Mouse (Mus musculus) liver, embryonic 11.5 days (tissue): Measurements from ENCODE around the gene Slxl1. TPM values are rescaled to one million over a fixed set of nuclear protein-coding genes. Genes with fewer than 3 reads are reported as not detected.
"Not testable (repeated sequence)": the region's sequence is repeated elsewhere in the genome, so short reads cannot be mapped to it uniquely, and the experiment has no call there.

Experiments
- ATAC-seq: fragments of 200-750 bp; cut with Nextera tagmentation; replicated peaks from 2 replicates; pipeline ENCODE4 v1.8.0; 2017; ENCODE audit warnings: moderate number of reproducible peaks, mild to moderate bottlenecking, moderate TSS enrichment, moderate library complexity; ENCODE audit not compliant: low FRiP score
- DNase-seq: peaks from one replicate; pipeline ENCODE4 v3.0.0-alpha.2; 2017; ENCODE audit warnings: low spot score
- H3K27ac ChIP-seq: fragments of 300-500 bp; sonication (generic); 2 replicates; pipeline ENCODE4 v1.5.1; 2014; ENCODE audit warnings: mild to moderate bottlenecking, low read depth, low read length, control low read depth
- H3K27me3 ChIP-seq: fragments of 300-500 bp; sonication (generic); replicated peaks from 2 replicates; pipeline ENCODE4 v1.6.1; 2014; ENCODE audit warnings: low read length, mixed read lengths; ENCODE audit not compliant: control insufficient read depth, insufficient read depth
- H3K36me3 ChIP-seq: fragments of 300-500 bp; sonication (generic); 2 replicates; pipeline ENCODE4 v1.6.1; 2014; ENCODE audit warnings: mild to moderate bottlenecking, low read length, moderate library complexity, mixed read lengths; ENCODE audit not compliant: control insufficient read depth, insufficient read depth
- H3K4me1 ChIP-seq: fragments of 300-500 bp; sonication (generic); replicated peaks from 2 replicates; pipeline ENCODE4 v1.6.1; 2014; ENCODE audit warnings: low read length, mixed read lengths; ENCODE audit not compliant: control insufficient read depth, insufficient read depth
- H3K4me2 ChIP-seq: fragments of 300-500 bp; sonication (generic); 2 replicates; pipeline ENCODE4 v1.6.1; 2014; ENCODE audit warnings: mild to moderate bottlenecking, control low read depth, moderate library complexity
- H3K4me3 ChIP-seq: fragments of 300-500 bp; sonication (generic); 2 replicates; pipeline ENCODE4 v1.5.1; 2014; ENCODE audit warnings: low read depth, low read length, control low read depth
- H3K9ac ChIP-seq: fragments of 300-500 bp; sonication (generic); 2 replicates; pipeline ENCODE4 v1.6.1; 2014; ENCODE audit warnings: low read depth, low read length, control low read depth
- H3K9me3 ChIP-seq: fragments of 300-500 bp; sonication (generic); 2 replicates; pipeline ENCODE4 v1.6.1; 2016; ENCODE audit warnings: low read length, inconsistent platforms, mixed read lengths; ENCODE audit not compliant: control insufficient read depth
- WGBS: fragments of 180-500 bp; shearing (Covaris S2); extraction: QIAGEN DNeasy Blood & Tissue Kit; methylation state at CpG from one replicate; pipeline ENCODE4 v1.1.7; 2014; 5-methylcytosine and 5-hydroxymethylcytosine counted together
- polyA plus RNA-seq: library from polyadenylated mRNA; unstranded; fragments of >200 nt; fragmentation: Nextera tagmentation; extraction: Ambion mirVana; gene quantifications from 2 replicates; pipeline ENCODE4 v1.2.1, GENCODE M21; 2014

Gene Slxl1
- polyA plus RNA-seq, result not detected in 2 replicates

GRCm38 (mm10) chrX:55226576-55226975 is at the start of gene Slxl1:
Gene Slxl1, plus strand, starts transcription at chrX:55226876.
- H3K4me2 ChIP-seq, DNase-seq: not testable (repeated sequence)
- WGBS, result no CpG with 5 or more reads among the region's 6 CpGs

More at GRCm38 (mm10) chrX:55226576-55226975, at the start of gene Slxl1:
- not testable (repeated sequence) for H3K4me1 ChIP-seq, H3K9ac ChIP-seq, ATAC-seq, H3K27me3 ChIP-seq, H3K4me3 ChIP-seq, H3K9me3 ChIP-seq, H3K27ac ChIP-seq, H3K36me3 ChIP-seq
